Mouse (Mus musculus) heart, postnatal 10 days (tissue): Measurements from ENCODE around the gene Chn1. TPM values are rescaled to one million over a fixed set of nuclear protein-coding genes. Genes with fewer than 3 reads are reported as not detected.
A peak's percentile ranks its signal among the peaks of the same experiment; 100 is the strongest.

Experiments
- DNase-seq, 2 experiments: peaks; one replicate each; pipeline ENCODE4 v3.0.0; 2021
- intact Hi-C: fragments of 180-260 bp; cut with DNase I; formaldehyde crosslinking; loops from one replicate; pipeline ENCODE4 v1.15.1; 2025
- total RNA-seq, 2 experiments: library from RNA; stranded (reverse); gene quantifications; 2 replicates each; pipeline ENCODE4 v1.2.3; 2021

Gene Chn1
- total RNA-seq, 2 experiments from 2014 or later = 60.1 to 62.8 TPM

- intact Hi-C loops = no loop called here
- DNase-seq = no peak
These were observed 177.4 kb downstream of the Chn1 start for GRCm38 (mm10) chr2:73597772-73598171.

- intact Hi-C loops = no loop called here
- DNase-seq = peak in 1 of 2 experiments; percentile 50
These were observed 178.4 kb downstream of the Chn1 start for GRCm38 (mm10) chr2:73596786-73597185.

- intact Hi-C loops = no loop called here
- DNase-seq = no peak
These were observed 178.8 kb downstream of the Chn1 start for GRCm38 (mm10) chr2:73596326-73596725.

- DNase-seq = no peak
- intact Hi-C loops = no loop called here
These were observed 182.1 kb downstream of the Chn1 start for GRCm38 (mm10) chr2:73593101-73593439.

GRCm38 (mm10) chr2:73592231-73593100, 182.7 kb downstream of the Chn1 start:
- peak; percentile 82 to 86 for DNase-seq
- intact Hi-C loops = no loop called here

- intact Hi-C loops = no loop called here
- DNase-seq = no peak
These were observed 183.9 kb downstream of the Chn1 start for GRCm38 (mm10) chr2:73591246-73591645.

- DNase-seq = no peak
- intact Hi-C loops = no loop called here
These were observed 185.0 kb downstream of the Chn1 start for GRCm38 (mm10) chr2:73590106-73590505.

GRCm38 (mm10) chr2:73588951-73589350, 186.2 kb downstream of the Chn1 start:
- intact Hi-C loops = loop anchor here (5.0 to 10.0 kb wide), 2 partner anchors 63 to 276 kb away; no protein-coding TSS in a partner anchor
- DNase-seq = no peak

- intact Hi-C loops = loop anchor here (5.0 to 10.0 kb wide), 2 partner anchors 65 to 278 kb away; no protein-coding TSS in a partner anchor
- peak in 1 of 2 experiments; percentile 26 for DNase-seq
These were observed 188.0 kb downstream of the Chn1 start for GRCm38 (mm10) chr2:73587109-73587506.

GRCm38 (mm10) chr2:73586392-73587108, 188.6 kb downstream of the Chn1 start:
- peak in 1 of 2 experiments; percentile 24 for DNase-seq
- intact Hi-C loops = loop anchor here (1.0 to 10.0 kb wide), 3 partner anchors 41 to 278 kb away; no protein-coding TSS in a partner anchor

- DNase-seq = peak; percentile 48 to 56
- intact Hi-C loops = loop anchor here (5.0 to 10.0 kb wide), 2 partner anchors 67 to 279 kb away; no protein-coding TSS in a partner anchor
These were observed 189.8 kb downstream of the Chn1 start for GRCm38 (mm10) chr2:73585347-73585831.

- peak; percentile 84 to 88 for DNase-seq
- intact Hi-C loops = loop anchor here (5.0 to 10.0 kb wide), 3 partner anchors 68 to 280 kb away; no protein-coding TSS in a partner anchor
These were observed 190.3 kb downstream of the Chn1 start for GRCm38 (mm10) chr2:73584645-73585346.

- no peak for DNase-seq
- intact Hi-C loops = loop anchor here (5.0 to 10.0 kb wide), 2 partner anchors 167 to 284 kb away; no protein-coding TSS in a partner anchor
These were observed 194.4 kb downstream of the Chn1 start for GRCm38 (mm10) chr2:73580720-73581119.

- DNase-seq = no peak
- intact Hi-C loops = loop anchor here (5.0 to 10.0 kb wide), 2 partner anchors 167 to 285 kb away; no protein-coding TSS in a partner anchor
These were observed 195.0 kb downstream of the Chn1 start, which contains the start of gene Chrna1 for GRCm38 (mm10) chr2:73580166-73580565. Chrna1 (minus strand) TSS chr2:73580338.

- intact Hi-C loops = loop anchor here (2.0 kb wide), 1 partner anchor 230 kb away; no protein-coding TSS in a partner anchor
- no peak for DNase-seq
These were observed 196.0 kb downstream of the Chn1 start for GRCm38 (mm10) chr2:73579168-73579567.

GRCm38 (mm10) chr2:73574418-73574817, 200.7 kb downstream of the Chn1 start:
- intact Hi-C loops = loop anchor here (5.0 kb wide), 2 partner anchors 423 to 1098 kb away; no protein-coding TSS in a partner anchor
- DNase-seq = no peak

GRCm38 (mm10) chr2:73573556-73573955, 201.6 kb downstream of the Chn1 start:
- DNase-seq = no peak
- intact Hi-C loops = loop anchor here (5.0 kb wide), 2 partner anchors 424 to 1099 kb away; no protein-coding TSS in a partner anchor

- peak; percentile 73 to 81 for DNase-seq
- intact Hi-C loops = loop anchor here (5.0 kb wide), 2 partner anchors 425 to 1100 kb away; no protein-coding TSS in a partner anchor
These were observed 202.4 kb downstream of the Chn1 start for GRCm38 (mm10) chr2:73572539-73573372.

- intact Hi-C loops = loop anchor here (5.0 kb wide), 2 partner anchors 425 to 1100 kb away; no protein-coding TSS in a partner anchor
These were observed 203.2 kb downstream of the Chn1 start for GRCm38 (mm10) chr2:73571901-73572300.

More at GRCm38 (mm10) chr2:73571901-73572300, 203.2 kb downstream of the Chn1 start:
- DNase-seq = no peak
